Mouse (Mus musculus) CD8-positive naive resting alpha-beta T cell, adult 2 months (primary cell): Measurements from ENCODE around the gene Nrbf2.

ENCODE experiments used
- DNase-seq, 2 experiments: peaks; one replicate each; pipeline ENCODE4 v3.0.0; 2022; ENCODE audit warnings: low read depth in 2 of 2, low spot score in 2 of 2

The Nrbf2 gene

DNA sequence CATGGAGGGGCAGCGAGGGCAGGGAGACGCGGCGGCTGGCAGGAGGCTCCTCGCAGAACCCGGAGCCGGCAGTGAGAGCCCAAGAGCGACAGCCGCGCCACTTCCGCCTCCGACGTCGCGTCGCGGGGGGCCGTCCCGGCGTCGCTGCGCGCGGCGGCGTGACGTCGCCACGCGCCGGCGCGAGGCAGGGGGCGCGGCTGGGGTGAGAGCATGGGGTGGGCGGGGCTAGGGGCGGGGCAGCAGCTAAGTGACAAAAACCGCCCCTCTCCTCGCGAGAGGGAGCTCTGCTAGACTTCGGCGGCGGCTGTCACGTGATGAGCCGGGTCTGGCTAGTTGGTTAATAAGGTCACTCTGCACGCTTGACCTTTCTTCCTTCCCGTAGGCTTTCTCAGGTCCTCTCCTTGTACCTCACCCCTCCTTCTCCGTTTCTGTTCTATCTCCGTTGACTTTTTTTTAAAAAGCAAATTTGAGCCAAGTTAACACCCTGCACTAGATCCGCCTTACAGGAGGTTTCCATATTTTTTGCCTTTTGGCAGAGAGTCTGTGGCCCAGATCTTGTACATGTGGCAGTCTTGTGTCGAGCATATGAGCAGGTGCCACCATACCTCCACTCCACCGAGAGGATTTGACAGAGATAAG is at the start of gene Nrbf2:
Gene Nrbf2 (minus strand): TSS at position 130 of the 639 bp plus-strand sequence.
- DNase-seq: peak; percentile 65 to 68

DNA sequence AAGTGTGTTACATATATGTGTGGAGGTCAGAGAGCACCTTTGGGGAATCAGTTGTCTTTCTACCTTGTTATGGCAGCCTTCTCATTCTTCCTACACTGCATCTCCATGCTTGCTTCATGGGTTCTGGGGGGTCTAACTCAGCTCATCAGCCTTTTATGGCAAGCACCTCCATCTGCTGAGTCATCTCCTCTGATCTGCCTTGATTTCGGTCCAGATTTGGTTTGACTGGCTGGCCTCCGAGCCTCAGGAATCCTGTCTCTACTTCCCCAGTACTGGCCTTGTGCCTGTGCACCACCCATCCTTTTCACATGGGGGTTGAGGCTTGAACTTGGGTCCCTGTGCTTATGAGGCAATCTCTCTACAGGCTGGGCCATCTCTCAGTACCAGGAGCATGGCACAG is 45.5 kb upstream of the Nrbf2 start:
- no peak for DNase-seq

GRCm38 (mm10) chr10:67329661-67330060 is 44.6 kb upstream of the Nrbf2 start:
- no peak for DNase-seq

DNA sequence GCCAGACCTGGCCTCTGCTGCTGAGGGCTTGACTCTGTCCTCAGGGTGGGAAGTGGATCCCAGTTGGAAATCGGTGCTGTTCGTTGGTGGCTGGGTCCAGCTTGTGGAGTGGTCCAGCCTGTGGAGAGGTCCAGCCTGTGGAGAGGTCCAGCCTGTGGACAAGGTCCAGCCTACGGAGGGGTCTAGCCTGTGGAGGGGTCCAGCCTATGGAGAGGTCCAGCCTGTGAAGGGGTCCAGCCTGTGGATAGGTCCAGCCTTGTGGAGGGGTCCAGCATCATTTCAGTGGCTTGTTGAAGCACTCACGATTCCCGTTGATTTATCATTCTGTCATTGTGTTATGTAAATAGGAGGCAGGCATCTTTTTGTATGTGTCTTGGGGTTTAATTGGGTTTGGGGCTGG is 43.1 kb upstream of the Nrbf2 start:
- no peak for DNase-seq

DNA sequence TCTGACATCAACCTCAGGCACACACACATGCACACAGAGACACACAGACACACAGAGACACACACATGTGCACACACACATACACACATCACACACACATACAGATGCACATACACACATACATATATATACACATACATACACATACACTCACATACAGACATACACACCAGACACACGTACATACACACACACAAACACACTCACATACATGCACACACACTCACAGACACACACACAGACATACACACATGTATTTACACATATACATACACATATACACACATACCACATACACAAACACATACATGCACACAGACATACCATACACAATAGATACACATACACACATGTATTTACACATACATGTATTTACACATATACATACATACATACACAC is 38.9 kb upstream of the Nrbf2 start:
- no peak for DNase-seq

- DNase-seq: no peak
These were observed 36.3 kb upstream of the Nrbf2 start for GRCm38 (mm10) chr10:67321396-67321795.

GRCm38 (mm10) chr10:67320207-67320859 is 35.2 kb upstream of the Nrbf2 start:
- DNase-seq: no peak

DNA sequence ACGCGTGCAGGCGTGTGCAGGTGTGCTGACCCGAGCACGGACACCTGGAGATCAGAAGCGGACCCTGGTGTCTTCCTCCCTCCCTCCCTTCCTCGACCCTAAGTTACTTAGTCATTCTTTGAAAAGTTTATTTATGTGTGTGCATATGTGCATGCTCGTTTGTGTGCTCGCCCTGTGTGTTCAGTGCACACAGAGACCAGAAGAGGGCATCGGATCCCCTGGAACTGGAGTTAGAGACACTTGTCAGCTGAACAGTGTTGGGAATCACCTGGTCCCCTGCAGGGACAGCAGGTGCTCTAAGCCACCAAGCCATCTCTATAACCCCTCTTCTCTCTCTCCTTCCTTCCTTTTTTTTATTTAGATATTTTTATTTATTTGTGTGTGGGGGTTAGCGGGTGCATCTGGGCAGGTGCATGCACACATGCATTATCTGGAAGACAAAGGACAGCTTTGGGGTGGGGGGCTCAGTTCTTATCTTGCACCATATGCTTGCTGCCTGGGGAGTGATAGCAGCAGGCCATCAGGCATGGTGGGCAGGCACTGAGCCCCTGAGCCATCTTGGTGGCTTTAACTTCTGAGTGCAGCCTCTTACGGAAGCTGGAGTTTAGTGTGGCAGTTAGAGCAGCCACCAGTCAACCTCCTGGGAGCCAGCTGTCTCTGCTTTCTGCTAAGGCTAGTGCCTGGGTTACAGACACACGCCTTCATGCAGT is 34.1 kb upstream of the Nrbf2 start:
- no peak for DNase-seq

DNA sequence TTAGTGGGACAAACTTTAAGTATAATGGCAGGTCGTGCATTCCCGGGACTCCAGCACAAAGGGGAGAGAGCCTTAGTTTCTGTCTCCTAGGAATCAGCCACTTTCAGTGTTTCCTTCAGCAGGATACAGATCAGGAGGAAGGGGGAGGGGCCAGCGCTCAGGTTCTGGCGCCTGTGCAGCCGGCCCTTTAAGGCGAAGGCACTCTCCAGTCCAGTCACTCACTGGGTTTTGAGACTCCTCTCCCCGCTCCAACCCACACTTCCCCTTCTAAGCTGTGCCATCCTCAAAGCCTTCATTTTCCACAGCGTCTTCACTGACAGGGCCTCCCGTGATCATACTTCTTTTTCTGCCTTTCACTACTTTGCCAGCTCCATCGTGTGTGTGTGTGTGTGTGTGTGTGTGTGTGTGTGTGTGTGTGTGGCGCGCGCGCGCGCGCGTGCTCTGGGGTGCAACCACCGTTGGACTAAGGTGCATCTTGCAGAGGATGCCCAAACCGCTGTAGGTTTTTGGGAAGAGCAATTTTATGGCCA is 32.9 kb upstream of the Nrbf2 start:
- DNase-seq: no peak

- DNase-seq: peak; percentile 37 to 61
These were observed 29.8 kb upstream of the Nrbf2 start for GRCm38 (mm10) chr10:67314811-67315435.

DNA sequence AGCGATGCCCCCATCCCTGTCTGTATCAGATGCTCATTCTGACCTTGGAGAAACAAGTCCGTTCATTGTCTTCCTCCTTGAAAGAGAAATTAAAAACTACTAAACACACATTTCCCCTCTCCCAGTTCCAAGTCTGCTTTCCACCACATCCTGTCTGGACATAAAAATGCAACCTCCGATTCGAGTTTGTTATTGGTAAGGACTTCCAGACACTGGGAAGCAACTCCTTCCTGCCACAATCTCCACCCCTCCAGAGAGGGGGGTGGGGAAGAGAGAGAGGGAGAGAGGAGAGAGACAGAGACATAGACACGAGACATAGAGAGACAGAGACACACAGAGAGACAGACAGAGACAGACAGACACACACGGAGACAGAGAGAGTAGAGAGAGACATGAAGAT is 27.4 kb upstream of the Nrbf2 start:
- no peak for DNase-seq

DNA sequence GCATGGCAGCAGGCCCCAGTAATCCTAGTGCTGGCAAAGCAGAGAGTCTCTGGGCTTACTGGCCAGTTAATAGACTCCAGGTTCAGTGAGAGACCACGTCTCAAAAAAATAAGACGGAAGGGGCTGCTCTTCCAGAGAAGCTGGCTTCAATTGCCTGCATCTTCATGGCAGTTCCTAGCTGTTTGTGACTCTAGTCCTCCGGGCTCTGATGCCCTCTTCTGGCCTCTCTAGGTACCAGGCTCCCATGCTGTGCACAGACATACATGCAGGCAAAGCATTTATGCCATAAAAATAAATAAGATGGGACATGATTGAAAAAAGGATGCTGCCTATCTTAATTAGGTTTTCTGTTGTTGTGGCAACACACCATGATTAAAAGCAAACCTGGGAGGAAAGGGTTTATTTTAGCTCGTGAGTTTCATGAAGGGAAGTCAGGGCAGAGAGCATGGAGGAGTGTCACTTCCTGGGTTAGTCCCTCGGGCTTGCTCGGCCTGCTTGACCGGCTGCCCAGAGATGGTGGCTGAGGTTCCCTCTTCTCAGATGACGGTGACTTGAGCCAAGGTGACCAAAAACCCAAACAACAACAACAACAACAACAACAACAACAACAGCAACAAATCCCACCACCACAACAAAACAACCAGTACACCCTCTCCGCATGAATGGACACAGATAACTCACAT is 26.3 kb upstream of the Nrbf2 start:
- DNase-seq: peak in 1 of 2 experiments; percentile 20

GRCm38 (mm10) chr10:67309483-67310138 is 24.5 kb upstream of the Nrbf2 start:
- no peak for DNase-seq

GRCm38 (mm10) chr10:67302340-67302739 is 17.2 kb upstream of the Nrbf2 start:
- DNase-seq: no peak

DNA sequence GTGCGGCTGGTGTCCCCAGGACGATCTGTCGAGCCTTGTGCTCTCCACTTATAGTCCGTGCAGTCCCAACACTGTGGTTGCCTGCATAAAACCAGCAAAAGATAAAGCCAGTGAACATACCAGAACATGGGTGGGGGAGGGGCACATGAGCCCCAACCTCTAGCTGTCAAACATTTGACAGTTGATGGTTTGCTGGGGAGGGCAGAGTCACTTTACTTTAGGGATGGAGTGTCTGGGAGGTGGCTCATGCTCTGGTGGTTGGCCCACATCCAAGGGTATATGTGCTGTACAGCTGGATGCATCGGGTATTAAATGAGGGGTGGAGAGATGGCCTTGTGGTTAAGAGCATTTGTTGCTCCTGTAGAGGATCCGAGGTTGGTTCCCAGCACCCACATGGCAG is 15.9 kb upstream of the Nrbf2 start:
- DNase-seq: no peak

- no peak for DNase-seq
These were observed 14.2 kb upstream of the Nrbf2 start for GRCm38 (mm10) chr10:67299285-67299684.

- DNase-seq: no peak
These were observed 13.8 kb upstream of the Nrbf2 start for GRCm38 (mm10) chr10:67298856-67299255.

GRCm38 (mm10) chr10:67297175-67297855 is 12.2 kb upstream of the Nrbf2 start:
- DNase-seq: no peak

GRCm38 (mm10) chr10:67296482-67297152 is 11.5 kb upstream of the Nrbf2 start:
- no peak for DNase-seq
